Mouse (Mus musculus) hindbrain, embryonic 11.5 days (tissue): Measurements from ENCODE around the gene Pex11a. TPM values are rescaled to one million over a fixed set of nuclear protein-coding genes. Genes with fewer than 3 reads are reported as not detected.

Source experiments
- ATAC-seq: fragments of 200-750 bp; cut with Nextera tagmentation; 2 replicates; pipeline ENCODE4 v1.8.0; 2017; ENCODE audit warnings: mild to moderate bottlenecking, moderate TSS enrichment, moderate library complexity; ENCODE audit not compliant: low FRiP score
- DNase-seq: peaks from one replicate; pipeline ENCODE4 v3.0.0-alpha.2; 2015; ENCODE audit warnings: low spot score
- H3K27ac ChIP-seq: fragments of 300-500 bp; sonication (generic); 2 replicates; pipeline ENCODE4 v1.5.1; 2014; ENCODE audit warnings: mild to moderate bottlenecking, low read depth, low read length
- H3K27me3 ChIP-seq: fragments of 300-500 bp; sonication (generic); 2 replicates; pipeline ENCODE4 v1.6.1; 2014; ENCODE audit warnings: mild to moderate bottlenecking, low read length, moderate library complexity, mixed read lengths; ENCODE audit not compliant: control insufficient read depth, insufficient read depth
- H3K36me3 ChIP-seq: fragments of 300-500 bp; sonication (generic); 2 replicates; pipeline ENCODE4 v1.6.1; 2014; ENCODE audit warnings: mild to moderate bottlenecking, low read length, moderate library complexity, mixed read lengths; ENCODE audit not compliant: control insufficient read depth, insufficient read depth
- H3K4me1 ChIP-seq: fragments of 300-500 bp; sonication (generic); replicated peaks from 2 replicates; pipeline ENCODE4 v1.6.1; 2014; ENCODE audit warnings: low read length, mixed read lengths; ENCODE audit not compliant: control insufficient read depth, insufficient read depth
- H3K4me2 ChIP-seq: fragments of 300-500 bp; sonication (generic); replicated peaks from 2 replicates; pipeline ENCODE4 v1.6.1; 2014; ENCODE audit warnings: mild to moderate bottlenecking, low read depth, low read length
- H3K4me3 ChIP-seq: fragments of 300-500 bp; sonication (generic); 2 replicates; pipeline ENCODE4 v1.5.1; 2014; ENCODE audit warnings: low read depth, low read length
- H3K9ac ChIP-seq: fragments of 300-500 bp; sonication (generic); 2 replicates; pipeline ENCODE4 v1.6.1; 2014; ENCODE audit warnings: low read depth, low read length
- H3K9me3 ChIP-seq: fragments of 300-500 bp; sonication (generic); 2 replicates; pipeline ENCODE4 v1.6.1; 2016; ENCODE audit warnings: low read length; ENCODE audit not compliant: control insufficient read depth
- WGBS: fragments of 180-500 bp; shearing (Covaris S2); extraction: QIAGEN DNeasy Blood & Tissue Kit; methylation state at CpG from one replicate; pipeline ENCODE4 v1.1.7; 2014; 5-methylcytosine and 5-hydroxymethylcytosine counted together
- polyA plus RNA-seq: library from polyadenylated mRNA; unstranded; fragments of >200 nt; fragmentation: Nextera tagmentation; extraction: Ambion mirVana; gene quantifications from 2 replicates; pipeline ENCODE4 v1.2.1, GENCODE M21; 2014

Gene Pex11a
- polyA plus RNA-seq, 1 experiment from 2014 or later = 7.6 TPM

DNA sequence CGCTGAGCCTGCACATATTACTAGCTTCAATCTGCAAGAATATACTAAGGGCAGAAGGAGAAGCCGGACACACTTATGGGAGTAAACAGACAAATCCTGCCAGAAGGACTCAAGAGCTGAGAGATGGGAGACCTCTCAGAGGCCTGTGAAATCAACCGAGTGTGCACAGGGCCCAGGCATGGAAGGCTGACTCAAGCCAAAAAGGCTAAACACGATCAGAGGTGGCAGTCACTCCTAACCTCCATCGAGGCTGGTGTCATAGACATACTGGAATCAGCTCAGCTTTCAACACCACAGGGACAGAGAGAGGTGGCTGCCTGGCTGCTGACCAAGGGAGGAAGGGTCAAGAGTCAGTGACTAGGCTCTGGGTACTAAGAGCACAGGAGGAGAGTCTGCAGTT, 37.7 kb downstream of the Pex11a start:
- no peak overlapping the region for H3K27ac ChIP-seq
- H3K4me2 ChIP-seq = no peak overlapping the region
- no peaks in the 10 kb centered on the region for H3K9me3 ChIP-seq
- no peak for DNase-seq
- H3K27me3 ChIP-seq = no peaks in the 10 kb centered on the region
- no peak for ATAC-seq
- H3K36me3 ChIP-seq = peaks cover 2% of the 10 kb centered on the region; the same call in 1 of the 2 replicates
- H3K4me3 ChIP-seq = no peak overlapping the region
- 85% methylated on average over 5 of the region's 5 CpGs for WGBS
- no peak overlapping the region for H3K9ac ChIP-seq
- H3K4me1 ChIP-seq = no peaks in the 10 kb centered on the region

DNA sequence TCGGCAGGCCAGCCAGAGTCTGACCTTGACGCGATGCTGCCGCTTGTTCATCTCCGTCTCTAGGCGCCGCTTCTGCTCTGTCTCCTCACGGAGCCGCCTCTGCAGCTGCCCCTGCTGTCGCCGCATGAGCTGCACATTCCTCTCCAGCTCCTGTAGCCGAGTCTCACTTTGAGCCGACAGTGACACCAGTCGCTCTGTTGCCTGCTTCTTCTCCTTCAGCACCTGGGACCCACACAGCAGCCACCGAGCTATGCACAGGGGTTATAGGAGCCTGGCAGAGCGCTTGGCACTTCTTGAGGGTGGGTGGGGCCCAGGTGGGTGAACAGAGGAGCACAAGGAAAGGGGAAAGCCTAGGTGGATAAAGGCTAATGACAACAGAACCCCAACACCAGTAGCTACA, 40.2 kb downstream of the Pex11a start:
- Histone ChIP-seq H3K4me3 (no peak overlapping the region), H3K4me2 (no peak overlapping the region), H3K9me3 (no peaks in the 10 kb centered on the region), H3K4me1 (no peaks in the 10 kb centered on the region), H3K27ac (no peak overlapping the region), H3K36me3 (peaks cover 10% of the 10 kb centered on the region), H3K9ac (no peak overlapping the region), H3K27me3 (no peaks in the 10 kb centered on the region)
- DNase-seq = no peak
- WGBS = 81% methylated on average over 16 of the region's 16 CpGs
- no peak for ATAC-seq

DNA sequence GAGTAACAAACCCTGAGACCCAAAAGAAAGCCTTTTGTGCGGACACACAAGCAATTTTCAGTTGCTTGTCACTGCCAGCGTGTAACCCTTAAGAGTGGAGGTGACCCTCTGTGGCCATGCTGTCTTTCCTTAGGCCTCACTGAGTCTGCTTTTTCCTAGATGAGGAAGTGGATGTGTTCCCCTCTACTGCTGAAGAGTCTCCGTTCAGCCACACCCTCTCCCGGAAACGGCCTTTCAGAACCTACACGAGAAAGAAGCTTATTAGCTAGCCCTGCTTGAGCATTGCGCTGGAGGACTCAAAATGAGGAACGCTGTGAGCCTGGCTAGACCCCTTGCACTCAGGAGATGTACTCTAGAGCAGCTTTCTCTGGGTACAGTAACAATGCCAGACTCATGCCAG, 46.4 kb downstream of the Pex11a start:
- Histone ChIP-seq H3K36me3 (peaks cover 14% of the 10 kb centered on the region), H3K27ac (no peak overlapping the region), H3K9ac (no peak overlapping the region), H3K27me3 (no peaks in the 10 kb centered on the region), H3K9me3 (no peaks in the 10 kb centered on the region), H3K4me2 (no peak overlapping the region), H3K4me1 (no peaks in the 10 kb centered on the region), H3K4me3 (no peak overlapping the region)
- DNase-seq (no peak), ATAC-seq (no peak)
- 91% methylated on average over 8 of the region's 8 CpGs for WGBS

Other genes with a start within 250 kb of the Pex11a start
- 1.4 and 2.7 TPM in 2 replicates for gene Rhcg, start 125.5 kb downstream of the Pex11a start, polyA plus RNA-seq
- 11.8 and 16.6 TPM in 2 replicates for gene Ticrr, start 82.9 kb downstream of the Pex11a start, polyA plus RNA-seq
- 2.7 and 3.0 TPM in 2 replicates for gene Kif7, start 27.4 kb downstream of the Pex11a start, polyA plus RNA-seq
- gene Plin1, start 10.2 kb downstream of the Pex11a start, polyA plus RNA-seq = not detected in 2 replicates
- 0.19 and 0.60 TPM in 2 replicates for gene Wdr93, start within 50 bp of the Pex11a start, polyA plus RNA-seq
- gene Mesp1, start 50.7 kb upstream of the Pex11a start, polyA plus RNA-seq = not detected in 2 replicates
- 0.42 and 0.78 TPM in 2 replicates for gene Mesp2, start 67.6 kb upstream of the Pex11a start, polyA plus RNA-seq
- gene Anpep, start 117.9 kb upstream of the Pex11a start, polyA plus RNA-seq = 4.9 and 6.2 TPM in 2 replicates
- gene Ap3s2, start 177.5 kb upstream of the Pex11a start, polyA plus RNA-seq = 46.6 and 53.8 TPM in 2 replicates
- gene Arpin, start 192.2 kb upstream of the Pex11a start, polyA plus RNA-seq = 22.5 and 24.9 TPM in 2 replicates